Mouse (Mus musculus) hindbrain, postnatal 0 days (tissue): ENCODE data around the gene Gosr2. TPM values are rescaled to one million over a fixed set of nuclear protein-coding genes. Genes with fewer than 3 reads are reported as not detected.

Source experiments
- ATAC-seq: fragments of 200-750 bp; cut with Nextera tagmentation; 2 replicates; pipeline ENCODE4 v1.8.0; 2017; ENCODE audit warnings: mild to moderate bottlenecking, moderate TSS enrichment, moderate library complexity
- DNase-seq: peaks from one replicate; pipeline ENCODE4 v3.0.0-alpha.2; 2015; ENCODE audit warnings: low spot score
- H3K27ac ChIP-seq: fragments of 300-500 bp; sonication (generic); 2 replicates; pipeline ENCODE4 v1.5.1; 2014; ENCODE audit warnings: mild to moderate bottlenecking
- H3K27me3 ChIP-seq: fragments of 300-500 bp; sonication (generic); 2 replicates; pipeline ENCODE4 v1.6.1; 2014; ENCODE audit warnings: low read length, mixed read lengths; ENCODE audit not compliant: insufficient read depth
- H3K36me3 ChIP-seq: fragments of 300-500 bp; sonication (generic); 2 replicates; pipeline ENCODE4 v1.6.1; 2014; ENCODE audit warnings: low read length, mixed read lengths; ENCODE audit not compliant: insufficient read depth
- H3K4me1 ChIP-seq: fragments of 300-500 bp; sonication (generic); 2 replicates; pipeline ENCODE4 v1.6.1; 2014; ENCODE audit warnings: antibody characterized with exemption, low read length, mixed read lengths; ENCODE audit not compliant: insufficient read depth
- H3K4me2 ChIP-seq: fragments of 300-500 bp; sonication (generic); 2 replicates; pipeline ENCODE4 v1.6.1; 2014; ENCODE audit warnings: low read depth, mild to moderate bottlenecking, low read length, moderate library complexity, mixed read lengths
- H3K4me3 ChIP-seq: fragments of 300-500 bp; sonication (generic); 2 replicates; pipeline ENCODE4 v1.5.1; 2014; ENCODE audit warnings: low read length
- H3K9ac ChIP-seq: fragments of 300-500 bp; sonication (generic); replicated peaks from 2 replicates; pipeline ENCODE4 v1.6.1; 2014; ENCODE audit warnings: mild to moderate bottlenecking, low read length, moderate library complexity, mixed read lengths
- H3K9me3 ChIP-seq: fragments of 300-500 bp; sonication (generic); 2 replicates; pipeline ENCODE4 v1.6.1; 2016; ENCODE audit warnings: low read length, mixed read lengths
- CTCF ChIP-seq: IDR thresholded peaks from 2 replicates; pipeline ENCODE4 v1.5.1; 2016; ENCODE audit warnings: antibody characterized with exemption, control low read depth, low read depth
- WGBS: fragments of 180-500 bp; shearing (Covaris S2); extraction: QIAGEN DNeasy Blood & Tissue Kit; methylation state at CpG from one replicate; pipeline ENCODE4 v1.1.7; 2014; 5-methylcytosine and 5-hydroxymethylcytosine counted together
- polyA plus RNA-seq: library from polyadenylated mRNA; unstranded; fragments of >200 nt; fragmentation: Nextera tagmentation; extraction: Ambion mirVana; gene quantifications from 2 replicates; pipeline ENCODE4 v1.2.1, GENCODE M21; 2015
- total RNA-seq: library from RNA; depleted of rRNA; stranded (reverse); fragments of >200 nt; gene quantifications from 2 replicates; pipeline ENCODE4 v1.2.3, GENCODE M21; 2014

Gosr2 gene
- total and polyA plus RNA-seq, 2 experiments from 2014 or later = 93.3 to 101 TPM

DNA sequence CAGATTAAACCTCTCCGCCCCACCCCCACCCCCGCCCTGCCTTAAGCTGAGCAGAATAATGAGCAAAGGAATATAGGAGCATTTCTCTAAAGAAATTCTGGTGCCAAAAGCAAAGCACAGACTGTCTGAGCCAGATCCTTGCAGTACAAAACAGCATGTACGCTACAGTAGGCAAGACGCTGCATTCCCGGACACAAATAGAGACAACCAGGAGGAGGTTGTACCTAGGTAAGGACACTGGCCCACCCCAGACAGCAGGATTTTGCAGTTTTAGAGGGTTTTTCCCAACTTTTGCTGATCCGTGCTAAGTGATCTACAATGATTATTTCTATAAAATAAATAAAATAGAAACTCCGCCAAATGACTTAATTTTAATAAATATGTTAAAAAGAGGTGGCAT, 49.0 kb downstream of the Gosr2 start:
- Histone ChIP-seq H3K27ac (no peak overlapping the region), H3K4me3 (no peak overlapping the region)

GRCm38 (mm10) chr11:103647921-103648620, 49.6 kb downstream of the Gosr2 start:
- H3K4me3 ChIP-seq = no peak overlapping the region

More for the DNA sequence above, 49.0 kb downstream of the Gosr2 start:
- 20% methylated on average over 7 of the region's 7 CpGs for WGBS
- H3K9ac ChIP-seq = no peak overlapping the region
- H3K36me3 ChIP-seq = no peaks in the 10 kb centered on the region
- H3K27me3 ChIP-seq = peaks cover 47% of the 10 kb centered on the region
- H3K9me3 ChIP-seq = no peaks in the 10 kb centered on the region
- DNase-seq (no peak), ATAC-seq (no peak)
- peaks cover 3% of the 10 kb centered on the region; the same call in 1 of the 2 replicates for H3K4me1 ChIP-seq
- no peak for TF ChIP-seq CTCF
- no peak overlapping the region for H3K4me2 ChIP-seq

GRCm38 (mm10) chr11:103646301-103646700, 51.4 kb downstream of the Gosr2 start:
- Histone ChIP-seq H3K27ac (no peak overlapping the region), H3K4me2 (no peak overlapping the region), H3K9ac (no peak overlapping the region), H3K27me3 (peaks cover 35% of the 10 kb centered on the region), H3K36me3 (no peaks in the 10 kb centered on the region), H3K4me3 (no peak overlapping the region), H3K4me1 (peaks cover 3% of the 10 kb centered on the region; the same call in 1 of the 2 replicates), H3K9me3 (no peaks in the 10 kb centered on the region)
- ATAC-seq = no peak
- TF ChIP-seq CTCF = no peak
- WGBS = 86% methylated on average over 6 of the region's 6 CpGs
- no peak for DNase-seq

More at GRCm38 (mm10) chr11:103647921-103648620, 49.6 kb downstream of the Gosr2 start:
- Histone ChIP-seq H3K27me3 (peaks cover 47% of the 10 kb centered on the region), H3K9ac (no peak overlapping the region), H3K4me2 (no peak overlapping the region), H3K36me3 (no peaks in the 10 kb centered on the region), H3K27ac (no peak overlapping the region), H3K4me1 (peaks cover 3% of the 10 kb centered on the region; the same call in 1 of the 2 replicates), H3K9me3 (no peaks in the 10 kb centered on the region)
- WGBS = 10% methylated on average over 11 of the region's 11 CpGs
- ATAC-seq = no peak
- DNase-seq = no peak
- TF ChIP-seq CTCF = no peak

- H3K4me3 ChIP-seq = no peak overlapping the region
- 75% methylated on average over 8 of the region's 8 CpGs for WGBS
- H3K9me3 ChIP-seq = no peaks in the 10 kb centered on the region
- ATAC-seq (no peak), DNase-seq (no peak)
- peaks cover 31% of the 10 kb centered on the region for H3K27me3 ChIP-seq
- H3K9ac ChIP-seq = no peak overlapping the region
- H3K4me2 ChIP-seq = no peak overlapping the region
- no peak overlapping the region for H3K27ac ChIP-seq
- no peaks in the 10 kb centered on the region for H3K36me3 ChIP-seq
- H3K4me1 ChIP-seq = peaks cover 3% of the 10 kb centered on the region; the same call in 1 of the 2 replicates
- no peak for TF ChIP-seq CTCF
Observed at GRCm38 (mm10) chr11:103645731-103646130, 52.0 kb downstream of the Gosr2 start.

DNA sequence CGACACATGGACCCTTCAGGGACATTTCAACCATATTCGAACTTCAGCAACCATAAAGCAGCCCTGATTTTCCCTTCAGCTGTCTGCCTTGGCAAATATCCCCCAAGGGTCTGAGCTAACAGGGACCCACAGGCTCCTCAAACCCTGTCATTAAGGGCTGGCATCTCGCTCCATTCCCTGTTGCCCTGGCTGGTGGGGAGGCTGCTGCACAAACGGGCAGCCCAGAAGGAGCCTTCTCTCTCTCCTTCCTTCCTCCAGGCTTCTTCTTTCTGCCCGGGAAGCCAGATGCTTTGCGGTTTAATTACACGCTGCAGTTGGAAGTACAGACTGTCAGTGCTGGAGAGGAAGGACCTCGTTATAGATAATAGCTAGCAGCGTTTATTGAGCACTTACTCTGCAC, 54.5 kb downstream of the Gosr2 start:
- no peak overlapping the region for H3K27ac ChIP-seq
- H3K4me2 ChIP-seq = no peak overlapping the region
- no peaks in the 10 kb centered on the region for H3K9me3 ChIP-seq
- H3K4me1 ChIP-seq = no peaks in the 10 kb centered on the region
- H3K9ac ChIP-seq = no peak overlapping the region
- H3K36me3 ChIP-seq = no peaks in the 10 kb centered on the region
- no peak for DNase-seq
- no peak for ATAC-seq
- H3K27me3 ChIP-seq = peaks cover 16% of the 10 kb centered on the region; the same call in 1 of the 2 replicates
- WGBS = 67% methylated on average over 9 of the region's 9 CpGs
- TF ChIP-seq CTCF = no peak
- H3K4me3 ChIP-seq = no peak overlapping the region

DNA sequence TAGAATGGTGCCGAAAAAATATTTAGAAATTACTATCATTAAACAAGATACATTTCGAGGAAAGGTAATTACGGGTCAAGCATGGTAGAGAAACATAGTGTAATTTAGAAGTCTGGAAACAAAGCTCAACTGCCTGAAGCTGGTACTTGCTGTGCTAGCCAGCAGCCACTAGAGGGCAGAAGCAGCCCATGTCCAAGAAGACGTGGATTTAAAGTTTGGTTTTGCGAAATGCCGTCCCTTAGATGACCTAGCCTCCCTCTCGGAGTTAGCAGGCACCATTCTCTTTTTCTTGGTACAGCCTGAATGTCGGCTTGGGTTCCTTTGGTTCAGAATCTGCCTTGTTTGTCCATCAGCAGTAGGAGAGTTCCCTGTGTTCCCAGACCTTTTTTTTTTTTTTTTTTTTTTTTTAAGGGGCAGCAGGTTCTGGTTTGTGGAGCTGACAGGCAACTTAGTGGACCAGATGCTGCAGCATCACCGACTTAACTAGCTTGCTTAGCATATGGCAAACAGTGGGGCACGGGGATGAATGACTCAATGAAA, 58.2 kb downstream of the Gosr2 start:
- DNase-seq (peak; percentile 82), ATAC-seq (no peak)
- H3K27me3 ChIP-seq = 0 out of 2 replicates have a peak, but pooled peaks cover 6% of the 10 kb centered on the region
- H3K9me3 ChIP-seq = no peaks in the 10 kb centered on the region
- no peak overlapping the region for H3K9ac ChIP-seq
- 3% methylated on average over 10 of the region's 10 CpGs for WGBS
- H3K4me3 ChIP-seq = no peak overlapping the region
- H3K36me3 ChIP-seq = no peaks in the 10 kb centered on the region
- no peaks in the 10 kb centered on the region for H3K4me1 ChIP-seq
- TF ChIP-seq CTCF = peak; percentile 98
- H3K4me2 ChIP-seq = peak overlapping the region; percentile 16; the same call in 1 of the 2 replicates
- H3K27ac ChIP-seq = no peak overlapping the region

- Histone ChIP-seq H3K4me2 (peak within 1 kb of the TSS; percentile 16; the same call in 1 of the 2 replicates), H3K27me3 (0 out of 2 replicates have a peak, but pooled peaks cover 6% of the 10 kb centered on the region), H3K9ac (no peak within 1 kb of the TSS), H3K36me3 (no peaks in the 10 kb centered on the region), H3K27ac (no peak within 1 kb of the TSS), H3K9me3 (no peaks in the 10 kb centered on the region), H3K4me3 (no peak within 1 kb of the TSS), H3K4me1 (no peaks in the 10 kb centered on the region)
- ATAC-seq (no peak), DNase-seq (no peak)
- no peak for TF ChIP-seq CTCF
- 81% methylated on average over 3 of the region's 3 CpGs for WGBS
Observed at GRCm38 (mm10) chr11:103638790-103639189, 58.9 kb downstream of the Gosr2 start, which contains the start of gene Lyzl6. Gene Lyzl6, minus strand, starts transcription at chr11:103638890.
